Mouse (Mus musculus): Measurements from ENCODE around the gene Pik3c2b.
"Not testable (repeated sequence)": the region's sequence is repeated elsewhere in the genome, so short reads cannot be mapped to it uniquely, and the experiment has no call there.

- not testable (repeated sequence) for TF ChIP-seq CTCF, EP300 (IDR thresholded peaks at IDR 0.05; ENCODE audit: low read depth)
Measured at GRCm38 (mm10) chr1:133023723-133024122, 21.7 kb upstream of the Pik3c2b start.
